Mouse (Mus musculus) left cerebral cortex, adult 8-10 months (tissue): ENCODE data around the gene Vps35l. TPM values are rescaled to one million over a fixed set of nuclear protein-coding genes. Genes with fewer than 3 reads are reported as not detected.

Experiments used
- DNase-seq, 2 experiments: peaks; one replicate each; pipeline ENCODE4 v3.0.0; 2022; ENCODE audit warnings: low spot score in 2 of 2
- total RNA-seq, 4 experiments: library from RNA; stranded (reverse); gene quantifications; 2 replicates each; pipeline ENCODE4 v1.2.4; 2022

Vps35l gene
- total RNA-seq, 4 experiments from 2014 or later: 56.2 to 72.5 (median 59.8) TPM

- DNase-seq: no peak
Measured at GRCm38 (mm10) chr7:118733225-118733624, 6.8 kb upstream of the Vps35l start.

- no peak for DNase-seq
Measured at GRCm38 (mm10) chr7:118738730-118739129, 1.3 kb upstream of the Vps35l start.

GRCm38 (mm10) chr7:118740532-118741338 is 709 bp downstream of the Vps35l start:
- DNase-seq: peak; percentile 86 to 93

GRCm38 (mm10) chr7:118742278-118742677 is 2.3 kb downstream of the Vps35l start:
- DNase-seq: no peak

- DNase-seq: no peak
Measured at GRCm38 (mm10) chr7:118744766-118745165, 4.7 kb downstream of the Vps35l start.

GRCm38 (mm10) chr7:118747891-118748672 is 8.1 kb downstream of the Vps35l start:
- DNase-seq: peak in 1 of 2 experiments; percentile 45

- no peak for DNase-seq
Measured at GRCm38 (mm10) chr7:118749706-118750105, 9.7 kb downstream of the Vps35l start.

GRCm38 (mm10) chr7:118751625-118752024 is 11.6 kb downstream of the Vps35l start:
- no peak for DNase-seq

GRCm38 (mm10) chr7:118755756-118756155 is 15.7 kb downstream of the Vps35l start:
- no peak for DNase-seq

- no peak for DNase-seq
Measured at GRCm38 (mm10) chr7:118756490-118757265, 16.7 kb downstream of the Vps35l start.

- no peak for DNase-seq
Measured at GRCm38 (mm10) chr7:118758369-118758768, 18.3 kb downstream of the Vps35l start.

- no peak for DNase-seq
Measured at GRCm38 (mm10) chr7:118759372-118759771, 19.3 kb downstream of the Vps35l start.

- DNase-seq: no peak
Measured at GRCm38 (mm10) chr7:118763939-118764338, 23.9 kb downstream of the Vps35l start.

GRCm38 (mm10) chr7:118764725-118765124 is 24.7 kb downstream of the Vps35l start:
- no peak for DNase-seq

- DNase-seq: no peak
Measured at GRCm38 (mm10) chr7:118765604-118766003, 25.6 kb downstream of the Vps35l start.

- DNase-seq: peak; percentile 42 to 59
Measured at GRCm38 (mm10) chr7:118766119-118766833, 26.2 kb downstream of the Vps35l start.

GRCm38 (mm10) chr7:118766834-118767224 is 26.8 kb downstream of the Vps35l start:
- no peak for DNase-seq

- DNase-seq: no peak
Measured at GRCm38 (mm10) chr7:118769208-118769607, 29.2 kb downstream of the Vps35l start.

GRCm38 (mm10) chr7:118769655-118770054 is 29.6 kb downstream of the Vps35l start:
- DNase-seq: no peak

- DNase-seq: no peak
Measured at GRCm38 (mm10) chr7:118773027-118773426, 33.0 kb downstream of the Vps35l start.

GRCm38 (mm10) chr7:118775991-118776390 is 36.0 kb downstream of the Vps35l start:
- DNase-seq: no peak
